Mouse (Mus musculus) bone marrow, adult 2 months (tissue): ENCODE data around the gene Alg1. TPM values are rescaled to one million over a fixed set of nuclear protein-coding genes. Genes with fewer than 3 reads are reported as not detected.

Source experiments
- H3K27ac ChIP-seq: fragments of 200-500 bp; 2 replicates; pipeline ENCODE4 v1.5.1; 2012; ENCODE audit warnings: low read depth, mild to moderate bottlenecking, control low read depth, inconsistent platforms, low read length; ENCODE audit not compliant: control insufficient read depth, poor library complexity, insufficient read depth
- H3K4me1 ChIP-seq: fragments of 200-500 bp; 2 replicates; pipeline ENCODE4 v1.6.1; 2011; ENCODE audit warnings: low read length; ENCODE audit not compliant: control insufficient read depth, insufficient read depth
- H3K4me3 ChIP-seq: fragments of 200-500 bp; replicated peaks from 2 replicates; pipeline ENCODE3; 2011; ENCODE audit warnings: mild to moderate bottlenecking, low read depth, low read length, control low read depth; ENCODE audit not compliant: control insufficient read depth
- CTCF ChIP-seq: fragments of 200-500 bp; IDR thresholded peaks from 2 replicates; pipeline ENCODE4 v1.5.1; 2011; ENCODE audit warnings: low read length, control low read depth; ENCODE audit not compliant: control insufficient read depth, insufficient read depth
- POLR2A ChIP-seq: fragments of 200-500 bp; IDR thresholded peaks from 2 replicates; pipeline ENCODE4 v1.6.1; 2011; ENCODE audit warnings: low read depth, mild to moderate bottlenecking, control low read depth, low read length, borderline replicate concordance; ENCODE audit not compliant: control insufficient read depth
- WGBS: fragments of 180-500 bp; shearing (Covaris S2); methylation state at CpG from one replicate; pipeline ENCODE4 v1.1.7; 2018; 5-methylcytosine and 5-hydroxymethylcytosine counted together
- polyA plus RNA-seq: library from polyadenylated mRNA; stranded (reverse); fragments of >200 nt; gene quantifications from 2 replicates; pipeline ENCODE4 v1.2.4, GENCODE M21; 2011; ENCODE audit warnings: low replicate concordance; ENCODE audit not compliant: missing spikeins, insufficient read depth, insufficient read length

Alg1 gene
- polyA plus RNA-seq, 1 experiment = 15.4 TPM

DNA sequence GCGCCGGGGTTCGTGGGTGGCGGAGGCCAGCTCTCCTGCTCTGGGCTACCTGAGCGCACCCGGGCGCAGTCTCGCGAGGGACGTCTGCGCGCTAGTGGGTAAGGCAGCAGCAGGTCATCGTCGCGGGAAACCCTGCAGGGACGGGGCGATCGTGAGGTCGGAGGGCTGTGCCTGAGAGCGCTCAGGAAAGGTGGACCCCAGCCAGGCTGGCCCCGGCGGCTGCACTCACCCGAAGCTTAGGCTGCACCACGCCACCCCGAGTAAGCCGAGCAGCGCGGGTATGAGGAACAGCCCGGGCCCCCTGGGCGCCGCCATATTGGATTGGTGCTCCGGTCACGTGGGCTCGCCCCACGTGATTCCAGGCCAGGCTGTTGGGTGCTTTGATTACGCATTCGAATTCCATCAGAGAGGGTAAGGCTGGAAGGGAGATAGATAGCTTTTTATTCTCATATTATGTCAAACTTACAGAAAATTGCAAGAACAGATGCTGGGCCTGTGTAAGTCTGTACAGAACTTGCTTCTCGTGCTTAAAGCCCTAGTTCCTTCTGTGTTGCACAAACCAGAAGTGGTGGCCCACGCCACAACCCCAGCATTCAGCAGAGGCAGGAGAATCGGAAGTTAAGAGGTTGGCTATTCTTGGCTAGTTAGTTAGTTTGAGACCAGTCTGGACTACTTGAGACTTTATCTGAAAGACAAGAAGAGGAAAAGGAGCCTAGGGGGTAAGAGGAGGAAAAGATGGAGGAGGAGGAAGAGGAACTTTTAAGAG lies 29.6 kb upstream of the Alg1 start, which contains the start of gene Nagpa:
Gene Nagpa, minus strand, starts transcription at position 345 of the 766 bp plus-strand sequence.
- WGBS = under 1% methylated on average over 40 of the region's 40 CpGs
- Histone ChIP-seq H3K4me3 (peak within 1 kb of the TSS; percentile 99), H3K27ac (peak within 1 kb of the TSS; percentile 85), H3K4me1 (peaks cover 1% of the 10 kb centered on the region; the same call in 1 of the 2 replicates)
- peak; percentile 5; the same call in 1 of the 2 replicates for TF ChIP-seq CTCF
- TF ChIP-seq POLR2A = peak; percentile 65; the same call in 1 of the 2 replicates

DNA sequence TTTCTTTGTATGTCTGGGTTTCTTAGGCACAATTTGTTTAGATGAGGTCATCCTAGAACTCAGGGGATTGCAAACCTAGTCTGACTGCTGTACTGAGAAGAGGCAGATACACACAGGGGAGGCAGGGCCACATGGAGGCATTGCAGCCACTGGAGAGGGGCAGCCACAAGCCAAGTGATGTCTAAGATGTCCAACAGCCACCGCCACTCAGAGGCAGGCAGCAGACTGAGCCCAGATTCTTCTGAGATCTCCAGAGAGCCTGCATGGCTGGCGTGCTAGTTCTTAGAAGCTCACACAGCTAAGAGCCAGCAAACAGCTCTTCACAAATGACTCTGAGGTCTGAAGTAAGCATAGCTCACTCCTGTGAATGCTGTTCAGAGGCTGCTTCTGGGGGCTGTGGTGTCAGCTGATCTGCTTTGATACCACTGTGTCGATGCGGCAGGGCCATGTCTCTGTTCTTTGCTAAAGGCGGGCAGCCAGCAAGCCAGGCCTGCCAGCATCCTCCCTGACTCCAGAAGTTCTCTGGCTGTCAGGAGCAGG lies 27.9 kb upstream of the Alg1 start:
- 81% methylated on average over 5 of the region's 5 CpGs for WGBS
- H3K4me1 ChIP-seq = peaks cover 4% of the 10 kb centered on the region; the same call in 1 of the 2 replicates
- H3K27ac ChIP-seq = no peak overlapping the region
- no peak overlapping the region for H3K4me3 ChIP-seq
- TF ChIP-seq POLR2A (no peak), CTCF (no peak)

DNA sequence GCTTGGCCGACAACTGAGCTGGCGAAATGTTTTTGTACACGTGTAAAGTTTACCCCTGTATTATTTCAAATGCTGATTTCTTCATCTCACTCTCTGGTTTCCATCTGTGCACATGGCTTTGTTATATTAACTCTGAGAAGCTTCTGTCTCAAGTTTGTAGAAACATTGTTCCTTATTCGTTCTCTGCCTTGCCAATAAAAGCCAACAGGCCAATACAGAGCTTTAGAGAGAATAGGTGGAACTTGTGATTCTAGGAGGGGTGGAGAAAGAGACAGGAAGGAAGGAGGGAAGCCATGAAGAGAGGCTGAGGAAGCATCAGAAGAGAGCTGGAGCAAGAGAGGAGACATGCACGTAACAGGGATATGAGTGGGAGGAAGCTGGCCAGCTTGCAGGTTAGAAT lies 27.4 kb upstream of the Alg1 start:
- Histone ChIP-seq H3K4me3 (no peak overlapping the region), H3K4me1 (peaks cover 4% of the 10 kb centered on the region; the same call in 1 of the 2 replicates), H3K27ac (no peak overlapping the region)
- no peak for TF ChIP-seq POLR2A
- TF ChIP-seq CTCF = no peak
- 64% methylated on average over 5 of the region's 5 CpGs for WGBS

DNA sequence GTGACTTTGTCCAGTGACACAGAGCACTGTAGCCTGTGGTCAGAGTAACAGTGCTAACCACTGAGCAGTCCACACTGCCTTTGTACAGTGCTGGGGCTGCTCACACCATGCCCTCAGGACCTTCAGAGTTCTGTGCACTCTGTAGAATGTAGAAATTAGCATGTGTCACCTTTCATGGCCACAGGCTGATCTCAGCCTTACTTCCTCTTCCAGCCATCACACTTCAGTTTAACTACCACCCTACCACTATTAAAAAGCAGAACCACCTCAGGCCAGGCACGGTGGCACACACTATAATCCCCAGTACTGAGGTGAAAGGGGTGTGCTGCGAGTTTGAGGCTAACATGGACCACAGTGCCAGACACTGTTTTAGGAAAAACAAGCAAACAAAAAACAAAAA lies 23.1 kb upstream of the Alg1 start:
- 8% methylated on average over 2 of the region's 2 CpGs for WGBS
- no peak for TF ChIP-seq POLR2A
- no peak for TF ChIP-seq CTCF
- peaks cover 3% of the 10 kb centered on the region; the same call in 1 of the 2 replicates for H3K4me1 ChIP-seq
- no peak overlapping the region for H3K27ac ChIP-seq
- no peak overlapping the region for H3K4me3 ChIP-seq

DNA sequence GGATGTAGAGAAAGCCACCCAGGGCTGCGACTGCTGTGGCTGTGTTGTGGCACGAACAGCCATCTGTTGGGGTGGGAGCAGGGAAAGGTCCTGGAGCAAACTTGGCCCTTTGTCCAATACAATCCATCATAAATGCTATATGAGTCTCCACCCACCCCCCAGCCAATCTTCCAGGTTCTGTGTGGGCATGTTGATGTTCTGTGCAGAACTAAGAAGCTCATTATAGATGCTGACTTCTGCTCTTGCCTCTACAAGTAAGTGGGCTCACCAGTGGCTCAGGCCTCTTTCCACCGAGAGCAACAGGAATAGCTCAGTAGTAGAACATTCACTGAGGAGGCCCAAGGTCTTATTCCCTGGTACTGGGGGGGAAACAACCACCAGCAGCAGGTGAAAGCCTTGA lies 21.3 kb upstream of the Alg1 start:
- TF ChIP-seq CTCF = no peak
- TF ChIP-seq POLR2A = no peak
- WGBS = 80% methylated on average over 3 of the region's 3 CpGs
- Histone ChIP-seq H3K27ac (no peak overlapping the region), H3K4me1 (peaks cover 3% of the 10 kb centered on the region; the same call in 1 of the 2 replicates), H3K4me3 (no peak overlapping the region)

DNA sequence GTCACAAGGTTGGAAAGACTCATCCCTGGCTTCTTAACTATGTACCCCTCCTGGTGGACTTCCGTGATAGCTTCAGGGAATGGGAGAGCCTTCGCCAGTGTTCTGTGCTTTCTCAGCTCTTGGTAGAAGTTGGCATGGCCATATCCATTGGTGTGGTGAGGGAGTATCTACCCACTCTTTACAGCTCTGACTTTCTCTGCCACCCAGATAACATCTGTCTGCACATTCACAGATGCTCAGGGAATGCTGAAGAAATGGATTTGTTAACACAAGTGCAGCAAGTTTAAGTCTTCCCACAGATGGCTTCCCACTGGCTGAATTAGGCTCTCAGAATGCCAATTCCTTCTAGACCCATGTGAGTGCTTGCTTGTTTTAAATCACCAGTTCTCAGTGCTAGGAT lies 19.3 kb upstream of the Alg1 start:
- H3K27ac ChIP-seq = no peak overlapping the region
- no peak overlapping the region for H3K4me3 ChIP-seq
- H3K4me1 ChIP-seq = peaks cover 3% of the 10 kb centered on the region; the same call in 1 of the 2 replicates
- WGBS = 80% methylated on average over 2 of the region's 2 CpGs
- TF ChIP-seq CTCF (no peak), POLR2A (no peak)

DNA sequence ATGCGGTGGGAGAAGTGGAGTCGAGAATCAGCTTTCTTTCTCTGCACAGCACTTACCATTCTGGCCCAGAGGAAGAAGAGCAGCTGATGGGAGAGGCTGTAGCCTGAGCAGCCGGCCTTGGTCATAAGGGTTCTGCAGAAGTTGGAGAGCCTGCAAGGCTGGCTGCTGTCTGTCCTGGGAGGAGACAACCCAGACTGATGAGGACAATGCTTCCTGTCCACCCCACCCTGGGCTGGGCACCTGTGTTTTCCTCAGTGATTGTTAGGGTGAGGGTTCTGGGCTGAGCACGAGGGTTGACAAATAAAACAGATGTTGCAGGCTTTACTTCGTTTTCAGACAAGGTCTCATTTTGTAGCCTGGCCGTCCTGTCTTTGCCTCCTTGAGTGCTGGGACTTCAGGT lies 16.7 kb upstream of the Alg1 start:
- WGBS = 65% methylated on average over 6 of the region's 6 CpGs
- TF ChIP-seq POLR2A = no peak
- no peak for TF ChIP-seq CTCF
- Histone ChIP-seq H3K27ac (no peak overlapping the region), H3K4me3 (no peak overlapping the region), H3K4me1 (no peaks in the 10 kb centered on the region)

DNA sequence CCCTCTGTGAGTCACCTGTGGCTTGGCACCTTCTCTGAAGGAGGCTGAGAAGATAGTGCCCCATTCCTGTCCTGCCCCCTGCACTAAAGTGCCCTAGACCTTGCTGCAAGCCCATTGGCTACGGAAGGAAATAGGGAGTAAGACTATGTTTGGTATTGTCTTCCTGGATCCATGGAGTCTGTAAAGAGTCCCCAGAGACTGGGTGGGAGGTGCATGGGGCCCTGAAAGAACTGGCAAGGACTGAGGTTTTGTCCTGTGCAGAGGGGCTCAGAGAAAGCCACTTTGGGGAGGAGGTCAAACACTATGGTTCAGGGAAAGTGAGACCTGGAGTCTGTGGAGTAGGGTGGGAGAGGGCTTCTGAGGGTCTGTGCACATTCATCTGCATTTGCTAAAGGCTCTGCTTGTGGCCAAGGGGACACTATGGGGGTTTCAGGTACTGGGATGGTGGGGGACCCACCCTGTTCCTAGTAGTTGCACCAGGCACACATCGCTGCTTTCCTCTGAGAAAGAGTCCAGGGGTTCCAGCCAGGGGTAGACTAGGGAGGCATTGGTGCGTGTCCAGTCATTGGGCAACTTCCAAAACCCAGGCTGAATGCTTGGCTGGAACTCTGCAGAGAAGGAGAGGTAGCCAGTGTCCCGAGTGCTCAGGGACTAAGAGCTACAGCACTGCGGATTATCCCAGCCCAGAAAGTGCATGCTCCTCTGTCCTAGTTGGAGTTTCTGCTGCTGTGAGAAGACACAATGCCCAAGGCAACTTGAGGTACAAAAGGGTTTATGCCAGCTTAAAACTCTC lies 15.9 kb upstream of the Alg1 start:
- TF ChIP-seq POLR2A (no peak), CTCF (no peak)
- WGBS = 69% methylated on average over 5 of the region's 5 CpGs
- Histone ChIP-seq H3K4me1 (no peaks in the 10 kb centered on the region), H3K27ac (no peak overlapping the region), H3K4me3 (no peak overlapping the region)
